Mouse (Mus musculus) T-cell, adult 66 days (primary cell): ENCODE data around the gene Cacng5. TPM values are rescaled to one million over a fixed set of nuclear protein-coding genes. Genes with fewer than 3 reads are reported as not detected.

ENCODE experiments used
- total RNA-seq, 2 experiments: library from RNA; stranded (reverse); gene quantifications; 3 replicates in 1 of 2; 4 replicates in 1 of 2; pipeline ENCODE4 v1.2.4; 2023

Cacng5 gene
- total RNA-seq: not detected

DNA sequence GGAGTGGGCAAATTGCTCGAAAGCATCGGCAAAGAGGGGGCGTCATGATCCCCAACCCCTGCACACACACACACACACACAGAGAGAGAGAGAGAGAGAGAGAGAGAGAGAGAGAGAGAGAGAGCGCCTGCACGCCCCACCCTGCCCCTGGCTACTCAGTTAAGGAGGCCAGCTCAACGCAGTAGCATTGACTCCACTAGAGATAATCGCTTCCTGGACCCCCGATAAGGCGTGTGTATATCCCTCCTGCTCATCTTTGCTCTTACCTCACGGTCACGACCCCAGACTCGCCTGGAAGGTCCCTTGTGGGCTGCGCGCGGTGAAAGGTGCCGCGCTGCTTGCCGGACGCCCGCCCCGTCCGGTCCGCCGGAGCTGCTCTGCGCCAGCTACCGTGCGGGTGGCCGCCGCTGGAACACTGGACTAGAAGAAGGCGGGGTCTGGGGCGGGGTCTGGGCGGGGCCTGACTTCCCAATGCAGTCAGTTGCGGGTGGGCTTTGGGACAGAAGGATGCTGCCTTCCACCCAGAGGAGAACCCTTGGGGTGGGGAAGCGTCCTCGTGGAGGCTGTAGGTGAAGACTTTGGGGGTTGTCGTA, at the start of gene Cacng5:
TSS of gene Cacng5 (minus strand) at position 422 of the 593 bp plus-strand sequence.

Other genes starting within 250 kb of the Cacng5 start
- gene Cacng1, start 198.5 kb downstream of the Cacng5 start, total RNA-seq: not detected
- gene Cacng4, start 120.5 kb downstream of the Cacng5 start, total RNA-seq: under 1 TPM; 0.26 to 0.65 TPM